ENCODE assay signal across 14 mouse cellular contexts in genomic region chr1:43542339-43542738, GRCm38 (mm10).
DNase-seq lines count a peak whose midpoint lies in the region; ATAC-seq and TF ChIP-seq lines count a peak whose summit lies in the region.
"Had no signal": no experiment of that assay in that cellular context is flagged by ENCODE, and none has a peak within 500 bp of the region (broad histone marks: within the 10 kb centered on the region; RNA-seq: fewer than 3 reads in every experiment).

No protein-coding gene starts in this region.

- no peak for DNase-seq in limb, embryonic 10.5 days (ENCODE audit: low spot score)
- no peak for DNase-seq in CH12.LX (ENCODE audit: extremely low read depth)
- peak; percentile 78 for DNase-seq in induced T-regulatory cell, adult 2 months (ENCODE audit: low read depth)
- DNase-seq in thymus, adult 18-20 months: peak; percentile 26 to 63
- no peak for DNase-seq in cerebellum, adult 11 months
- DNase-seq in cerebellum, adult 11-12 months: no peak
- no peak for DNase-seq in kidney, postnatal 25 days
- DNase-seq: cerebellum, postnatal 14 days; kidney, adult 8-10 months; right cerebral cortex, adult 18-20 months had no signal

- no peaks in the 10 kb centered on the region; the same call in 1 of the 2 replicates for H3K36me3 ChIP-seq in limb, embryonic 12.5 days
- H3K36me3 ChIP-seq in limb, embryonic 10.5 days: peaks cover 26% of the 10 kb centered on the region
- peaks cover 0 to 5% of the 10 kb centered on the region in 2 experiments for H3K36me3 ChIP-seq in CH12.LX (replicated peaks in 1 of 2; ENCODE audit: control insufficient read depth in 1 of 2, insufficient read depth in 1 of 2, low read length in 1 of 2)

- H3K4me1 ChIP-seq in limb, embryonic 12.5 days (replicated peaks): peaks cover 17% of the 10 kb centered on the region
- peaks cover 9% of the 10 kb centered on the region; the same call in 1 of the 2 replicates for H3K4me1 ChIP-seq in limb, embryonic 10.5 days
- H3K4me1 ChIP-seq in CH12.LX (ENCODE audit: control insufficient read depth in 1 of 2, insufficient read depth in 2 of 2): peaks cover 6 to 51% of the 10 kb centered on the region in 2 experiments; a peak in 3 of 4 replicates

- TF ChIP-seq POLR2A in CH12.LX (IDR thresholded peaks at IDR 0.05; ENCODE audit: low read depth, low read length): no peak

- H3K27me3 ChIP-seq in limb, embryonic 12.5 days: no peaks in the 10 kb centered on the region
- H3K27me3 ChIP-seq in limb, embryonic 10.5 days (ENCODE audit: low read depth, poor library complexity, severe bottlenecking): no peaks in the 10 kb centered on the region
- no peaks in the 10 kb centered on the region for H3K27me3 ChIP-seq in CH12.LX (replicated peaks)
- H3K27me3 ChIP-seq: hindbrain, embryonic 12.5 days; liver, embryonic 15.5 days had no signal

- dilution Hi-C loops in CH12.LX (cut with MboI; ENCODE audit: extremely low pct_ligation_motif_present, extremely low pct_unique_long_range_greater_than_20kb, low sequenced_read_pairs): no loop called here

- peak in 1 of 2 experiments; percentile 13; a peak in 1 of 4 replicates for TF ChIP-seq CTCF in CH12.LX (conservative IDR thresholded peaks at IDR 0.05 in 1 of 2, IDR thresholded peaks at IDR 0.05 in 1 of 2; ENCODE audit: low read depth in 2 of 2, low read length in 2 of 2)

- no peaks in the 10 kb centered on the region for H3K79me2 ChIP-seq in CH12.LX (replicated peaks; ENCODE audit: control insufficient read depth, extremely low read depth, insufficient read depth, poor library complexity, severe bottlenecking)

- H3K9ac ChIP-seq in limb, embryonic 12.5 days (replicated peaks): no peak overlapping the region
- no peak overlapping the region for H3K9ac ChIP-seq in CH12.LX (ENCODE audit: insufficient read depth, low read depth)
- H3K9ac ChIP-seq: hindbrain, embryonic 12.5 days; liver, embryonic 15.5 days had no signal

- peak; percentile 10 for TF ChIP-seq RAD21 in CH12.LX (IDR thresholded peaks at IDR 0.05; ENCODE audit: low read depth, low read length)

- H3K4me2 ChIP-seq in limb, embryonic 12.5 days: no peak overlapping the region
- no peak overlapping the region for H3K4me2 ChIP-seq in CH12.LX (ENCODE audit: insufficient read depth, low read depth, poor library complexity, severe bottlenecking)
- H3K4me2 ChIP-seq: hindbrain, embryonic 12.5 days; liver, embryonic 15.5 days had no signal

- no peak for TF ChIP-seq EP300 in CH12.LX (IDR thresholded peaks at IDR 0.05; ENCODE audit: low read length)

- in situ Hi-C loops in CH12.LX (cut with MboI; ENCODE audit: low pct_ligation_motif_present, low pct_unique_long_range_greater_than_20kb, low sequenced_read_pairs): no loop called here

- peak overlapping the region; percentile 4; the same call in 1 of the 2 replicates for H3K27ac ChIP-seq in limb, embryonic 12.5 days
- H3K27ac ChIP-seq in limb, embryonic 10.5 days: no peak overlapping the region
- no peak overlapping the region for H3K27ac ChIP-seq in CH12.LX (ENCODE audit: insufficient read depth, low read depth)
- H3K27ac ChIP-seq: hindbrain, embryonic 12.5 days; liver, embryonic 15.5 days had no signal

- no peak for ATAC-seq in limb, embryonic 12.5 days (ENCODE audit: insufficient number of reproducible peaks, insufficient read depth, low FRiP score, low TSS enrichment, low read depth)
- ATAC-seq: forebrain, embryonic 16.5 days had no signal

- WGBS in limb, embryonic 12.5 days: 49% methylated on average over 4 of the region's 4 CpGs
- 64% methylated on average over 4 of the region's 4 CpGs for WGBS in limb, embryonic 10.5 days

- H3K9me3 ChIP-seq in limb, embryonic 12.5 days: no peaks in the 10 kb centered on the region
- no peaks in the 10 kb centered on the region for H3K9me3 ChIP-seq in limb, embryonic 10.5 days (replicated peaks)
- no peaks in the 10 kb centered on the region for H3K9me3 ChIP-seq in CH12.LX (replicated peaks; ENCODE audit: low read length)
- H3K9me3 ChIP-seq: hindbrain, embryonic 12.5 days; liver, embryonic 15.5 days had no signal

- H3K4me3 ChIP-seq in limb, embryonic 12.5 days (replicated peaks): no peak overlapping the region
- no peak overlapping the region for H3K4me3 ChIP-seq in limb, embryonic 10.5 days
- H3K4me3 ChIP-seq in CH12.LX (replicated peaks in 1 of 3; ENCODE audit: low read depth in 2 of 3, low read length in 2 of 3, poor library complexity in 1 of 3): no peak overlapping the region
- H3K4me3 ChIP-seq: hindbrain, embryonic 12.5 days; liver, embryonic 15.5 days had no signal

TF ChIP-seq in CH12.LX, 34 proteins besides CTCF, POLR2A, EP300 and RAD21:
- TF ChIP-seq ETS1 (conservative IDR thresholded peaks at IDR 0.05; ENCODE audit: low read depth, low read length) (no peak), MEF2A (IDR thresholded peaks at IDR 0.05; ENCODE audit: borderline replicate concordance, low read depth, low read length) (no peak), UBTF (IDR thresholded peaks at IDR 0.05; ENCODE audit: low read depth, low read length) (no peak), HCFC1 (IDR thresholded peaks at IDR 0.05; ENCODE audit: low read depth, low read length) (no peak), ZC3H11A (IDR thresholded peaks at IDR 0.05; ENCODE audit: low read depth, low read length) (no peak), CHD2 (IDR thresholded peaks at IDR 0.05; ENCODE audit: low read length) (no peak), USF1 (IDR thresholded peaks at IDR 0.05; ENCODE audit: low read depth, low read length) (no peak), RCOR1 (conservative IDR thresholded peaks at IDR 0.05; ENCODE audit: low read depth, low read length) (no peak)

Comparison
In these comparisons a context has a peak if more than half of its experiments do, and no peak if none do; other contexts are left out.
1. DNase-seq: peak in induced T-regulatory cell, adult 2 months (single experiment) and thymus, adult 18-20 months (2 of 2); none in limb, embryonic 10.5 days (single experiment), CH12.LX (single experiment), cerebellum, adult 11 months (single experiment), cerebellum, adult 11-12 months (single experiment) and kidney, postnatal 25 days (0 of 2).